Mouse (Mus musculus) kidney, postnatal 0 days (tissue): ENCODE measurements around the gene Atp6v0c. TPM values are rescaled to one million over a fixed set of nuclear protein-coding genes. Genes with fewer than 3 reads are reported as not detected.

Source experiments
- ATAC-seq: fragments of 200-750 bp; cut with Nextera tagmentation; replicated peaks from 2 replicates; pipeline ENCODE4 v1.8.0; 2017; ENCODE audit warnings: low read depth, moderate number of reproducible peaks, moderate TSS enrichment, moderate library complexity; ENCODE audit not compliant: low FRiP score
- DNase-seq: peaks from one replicate; pipeline ENCODE4 v3.0.0-alpha.2; 2016; ENCODE audit warnings: low spot score
- H3K27ac ChIP-seq: fragments of 300-500 bp; sonication (generic); 2 replicates; pipeline ENCODE4 v1.5.1; 2014; ENCODE audit warnings: mild to moderate bottlenecking
- H3K27me3 ChIP-seq: fragments of 300-500 bp; sonication (generic); 2 replicates; pipeline ENCODE4 v1.6.1; 2014; ENCODE audit warnings: low read length, mixed read lengths; ENCODE audit not compliant: insufficient read depth
- H3K36me3 ChIP-seq: fragments of 300-500 bp; sonication (generic); 2 replicates; pipeline ENCODE4 v1.6.1; 2014; ENCODE audit warnings: low read length, mixed read lengths; ENCODE audit not compliant: insufficient read depth
- H3K4me1 ChIP-seq: fragments of 300-500 bp; sonication (generic); replicated peaks from 2 replicates; pipeline ENCODE4 v1.6.1; 2014; ENCODE audit warnings: antibody characterized with exemption, low read length, mixed read lengths; ENCODE audit not compliant: insufficient read depth
- H3K4me2 ChIP-seq: fragments of 300-500 bp; sonication (generic); 2 replicates; pipeline ENCODE4 v1.6.1; 2014; ENCODE audit warnings: mild to moderate bottlenecking, low read length, moderate library complexity, mixed read lengths
- H3K4me3 ChIP-seq: fragments of 300-500 bp; sonication (generic); replicated peaks from 2 replicates; pipeline ENCODE4 v1.5.1; 2014; ENCODE audit warnings: low read depth, low read length
- H3K9ac ChIP-seq: fragments of 300-500 bp; sonication (generic); 2 replicates; pipeline ENCODE4 v1.6.1; 2014; ENCODE audit warnings: low read depth, low read length
- H3K9me3 ChIP-seq: fragments of 300-500 bp; sonication (generic); replicated peaks from 2 replicates; pipeline ENCODE4 v1.6.1; 2016; ENCODE audit warnings: low read length, inconsistent platforms, mixed read lengths
- CTCF ChIP-seq: IDR thresholded peaks from 2 replicates; pipeline ENCODE4 v1.5.1; 2016; ENCODE audit warnings: antibody characterized with exemption, low read depth, mild to moderate bottlenecking, moderate library complexity
- WGBS: fragments of 180-500 bp; shearing (Covaris S2); extraction: QIAGEN DNeasy Blood & Tissue Kit; methylation state at CpG from one replicate; pipeline ENCODE4 v1.1.7; 2014; 5-methylcytosine and 5-hydroxymethylcytosine counted together
- polyA plus RNA-seq: library from polyadenylated mRNA; unstranded; fragments of >200 nt; fragmentation: Nextera tagmentation; extraction: Ambion mirVana; gene quantifications from 2 replicates; pipeline ENCODE4 v1.2.1, GENCODE M21; 2015

Gene Atp6v0c
- polyA plus RNA-seq, 1 experiment from 2014 or later: 974 TPM

- no peak overlapping the region for H3K27ac ChIP-seq
- DNase-seq (peak; percentile 79), ATAC-seq (no peak)
- peak overlapping the region; percentile 34 for H3K4me3 ChIP-seq
- WGBS: 4% methylated on average over 62 of the region's 62 CpGs
- no peaks in the 10 kb centered on the region for H3K9me3 ChIP-seq
- H3K9ac ChIP-seq: peak overlapping the region; percentile 50; the same call in 1 of the 2 replicates
- TF ChIP-seq CTCF: peak; percentile 26; the same call in 1 of the 2 replicates
- H3K4me2 ChIP-seq: peak overlapping the region; percentile 97
- H3K4me1 ChIP-seq: peaks cover 33% of the 10 kb centered on the region
- no peaks in the 10 kb centered on the region for H3K36me3 ChIP-seq
- H3K27me3 ChIP-seq: peaks cover 3% of the 10 kb centered on the region; the same call in 1 of the 2 replicates
These were observed 37.2 kb upstream of the Atp6v0c start for GRCm38 (mm10) chr17:24206451-24207351.

- no peak for TF ChIP-seq CTCF
- no peak overlapping the region for H3K27ac ChIP-seq
- DNase-seq: peak; percentile 61
These were observed 36.4 kb upstream of the Atp6v0c start for GRCm38 (mm10) chr17:24205908-24206361.

GRCm38 (mm10) chr17:24205284-24205888 is 35.9 kb upstream of the Atp6v0c start, which contains the start of gene Tbc1d24:
Gene Tbc1d24, minus strand, starts transcription at chr17:24205562.
- Histone ChIP-seq H3K4me3 (peak within 1 kb of the TSS; percentile 58), H3K36me3 (no peaks in the 10 kb centered on the region), H3K27ac (no peak within 1 kb of the TSS), H3K9me3 (no peaks in the 10 kb centered on the region), H3K4me2 (peak within 1 kb of the TSS; percentile 97), H3K4me1 (peaks cover 33% of the 10 kb centered on the region), H3K9ac (peak within 1 kb of the TSS; percentile 63), H3K27me3 (peaks cover 3% of the 10 kb centered on the region; the same call in 1 of the 2 replicates)
- WGBS: under 1% methylated on average over 62 of the region's 65 CpGs
- TF ChIP-seq CTCF: no peak
- ATAC-seq: peak; percentile 58
- DNase-seq: peak; percentile 92

More at GRCm38 (mm10) chr17:24205908-24206361, 36.4 kb upstream of the Atp6v0c start:
- Histone ChIP-seq H3K9me3 (no peaks in the 10 kb centered on the region), H3K4me2 (peak overlapping the region; percentile 97), H3K4me3 (peak overlapping the region; percentile 58), H3K36me3 (no peaks in the 10 kb centered on the region), H3K9ac (peak overlapping the region; percentile 63; the same call in 1 of the 2 replicates), H3K4me1 (peaks cover 33% of the 10 kb centered on the region), H3K27me3 (peaks cover 3% of the 10 kb centered on the region; the same call in 1 of the 2 replicates)
- ATAC-seq: peak; percentile 6; the same call in 1 of the 2 replicates
- 9% methylated on average over 15 of the region's 15 CpGs for WGBS

- Histone ChIP-seq H3K4me2 (peak overlapping the region; percentile 97), H3K27ac (no peak overlapping the region), H3K9ac (peak overlapping the region; percentile 63), H3K4me1 (peaks cover 34% of the 10 kb centered on the region), H3K27me3 (no peaks in the 10 kb centered on the region; the same call in 1 of the 2 replicates), H3K4me3 (peak overlapping the region; percentile 58), H3K36me3 (no peaks in the 10 kb centered on the region), H3K9me3 (no peaks in the 10 kb centered on the region)
- DNase-seq: no peak
- WGBS: 5% methylated on average over 7 of the region's 7 CpGs
- no peak for TF ChIP-seq CTCF
- ATAC-seq: no peak
These were observed 35.3 kb upstream of the Atp6v0c start for GRCm38 (mm10) chr17:24204846-24205245.

GRCm38 (mm10) chr17:24203611-24204534 is 34.4 kb upstream of the Atp6v0c start:
- H3K4me1 ChIP-seq: peaks cover 29% of the 10 kb centered on the region
- no peak overlapping the region for H3K9ac ChIP-seq
- H3K27me3 ChIP-seq: no peaks in the 10 kb centered on the region; the same call in 1 of the 2 replicates
- H3K27ac ChIP-seq: no peak overlapping the region
- no peak for DNase-seq
- H3K36me3 ChIP-seq: no peaks in the 10 kb centered on the region
- no peak overlapping the region for H3K4me3 ChIP-seq
- WGBS: 88% methylated on average over 3 of the region's 3 CpGs
- no peak for TF ChIP-seq CTCF
- no peak overlapping the region for H3K4me2 ChIP-seq
- ATAC-seq: no peak
- no peaks in the 10 kb centered on the region for H3K9me3 ChIP-seq
